Mouse (Mus musculus): ENCODE results near the gene Asb10. TPM values are rescaled to one million over a fixed set of nuclear protein-coding genes. Genes with fewer than 3 reads are reported as not detected.

The Asb10 gene
- polyA plus RNA-seq, 1 experiment from 2014 or later: 0.14 TPM

Other genes with a start within 250 kb of the Asb10 start
- 13.0 and 17.9 TPM in 2 replicates for gene Kcnh2, start 189.4 kb downstream of the Asb10 start, polyA plus RNA-seq (2015; fragmentation: Nextera tagmentation; extraction: Ambion mirVana)
- 9.6 and 10.7 TPM in 2 replicates for gene Nos3, start 176.2 kb downstream of the Asb10 start, polyA plus RNA-seq (2015; fragmentation: Nextera tagmentation; extraction: Ambion mirVana)
- 2.9 and 3.6 TPM in 2 replicates for gene Atg9b, start 148.8 kb downstream of the Asb10 start, polyA plus RNA-seq (2015; fragmentation: Nextera tagmentation; extraction: Ambion mirVana)
- 49.7 and 56.5 TPM in 2 replicates for gene Abcb8, start 147.3 kb downstream of the Asb10 start, polyA plus RNA-seq (2015; fragmentation: Nextera tagmentation; extraction: Ambion mirVana)
- 0.88 and 1.4 TPM in 2 replicates for gene Asic3, start 127.6 kb downstream of the Asb10 start, polyA plus RNA-seq (2015; fragmentation: Nextera tagmentation; extraction: Ambion mirVana)
- 115 and 123 TPM in 2 replicates for gene Cdk5, start 117.4 kb downstream of the Asb10 start, polyA plus RNA-seq (2015; fragmentation: Nextera tagmentation; extraction: Ambion mirVana)
- 25.1 and 26.8 TPM in 2 replicates for gene Slc4a2, start 117.1 kb downstream of the Asb10 start, polyA plus RNA-seq (2015; fragmentation: Nextera tagmentation; extraction: Ambion mirVana)
- gene Fastk, start 95.7 kb downstream of the Asb10 start, polyA plus RNA-seq (2015; fragmentation: Nextera tagmentation; extraction: Ambion mirVana): 96.8 and 113 TPM in 2 replicates
- gene Tmub1, start 93.1 kb downstream of the Asb10 start, polyA plus RNA-seq (2015; fragmentation: Nextera tagmentation; extraction: Ambion mirVana): 55.1 and 64.2 TPM in 2 replicates
- gene Agap3, start 88.8 kb downstream of the Asb10 start, polyA plus RNA-seq (2015; fragmentation: Nextera tagmentation; extraction: Ambion mirVana): 112 and 124 TPM in 2 replicates
- gene Gbx1, start 13.8 kb downstream of the Asb10 start, polyA plus RNA-seq (2015; fragmentation: Nextera tagmentation; extraction: Ambion mirVana): 6.8 and 8.8 TPM in 2 replicates
- gene 4931409K22Rik, start 15.8 kb upstream of the Asb10 start, polyA plus RNA-seq (2015; fragmentation: Nextera tagmentation; extraction: Ambion mirVana): 0.10 and 0.18 TPM in 2 replicates
- gene Abcf2, start 36.5 kb upstream of the Asb10 start, polyA plus RNA-seq (2015; fragmentation: Nextera tagmentation; extraction: Ambion mirVana): 78.7 and 82.1 TPM in 2 replicates
- gene Chpf2, start 45.8 kb upstream of the Asb10 start, polyA plus RNA-seq (2015; fragmentation: Nextera tagmentation; extraction: Ambion mirVana): 18.7 and 19.0 TPM in 2 replicates
- 134 and 138 TPM in 2 replicates for gene Smarcd3, start 83.4 kb upstream of the Asb10 start, polyA plus RNA-seq (2015; fragmentation: Nextera tagmentation; extraction: Ambion mirVana)
- 43.9 and 49.0 TPM in 2 replicates for gene Nub1, start 144.6 kb upstream of the Asb10 start, polyA plus RNA-seq (2015; fragmentation: Nextera tagmentation; extraction: Ambion mirVana)
- 7.7 and 8.2 TPM in 2 replicates for gene Wdr86, start 189.7 kb upstream of the Asb10 start, polyA plus RNA-seq (2015; fragmentation: Nextera tagmentation; extraction: Ambion mirVana)
- gene Crygn, start 217.0 kb upstream of the Asb10 start, polyA plus RNA-seq (2015; fragmentation: Nextera tagmentation; extraction: Ambion mirVana): 0.77 and 2.0 TPM in 2 replicates